Mouse (Mus musculus) C2C12 (cell line): ENCODE measurements around the gene Klk1b4.

Experiments
- CEBPB ChIP-seq: IDR thresholded peaks from one replicate; pipeline ENCODE4 v1.6.1; 2011; ENCODE audit warnings: low read depth, mild to moderate bottlenecking, control low read depth, moderate library complexity
- CTCF ChIP-seq: IDR thresholded peaks from one replicate; pipeline ENCODE4 v1.5.1; 2011; ENCODE audit not compliant: control insufficient read depth, insufficient read depth, insufficient read length
- FOSL1 ChIP-seq: IDR thresholded peaks from one replicate; pipeline ENCODE4 v1.8.0; 2011; ENCODE audit warnings: mild to moderate bottlenecking, low read length; ENCODE audit not compliant: poor library complexity, insufficient read depth, severe bottlenecking
- MYOD1 ChIP-seq: IDR thresholded peaks from one replicate; pipeline ENCODE4 v1.6.1; 2011; ENCODE audit warnings: low read depth; ENCODE audit not compliant: control insufficient read depth, insufficient read length
- MYOG ChIP-seq: IDR thresholded peaks from one replicate; pipeline ENCODE4 v1.6.1; 2011; ENCODE audit not compliant: control insufficient read depth, insufficient read length; ENCODE audit errors: extremely low read depth
- USF1 ChIP-seq: IDR thresholded peaks from one replicate; pipeline ENCODE4 v1.6.1; 2011; ENCODE audit warnings: low read depth, mild to moderate bottlenecking, control low read depth, moderate library complexity

GRCm38 (mm10) chr7:44254930-44255329 is 47.7 kb downstream of the Klk1b4 start:
- TF ChIP-seq CTCF (no peak), USF1 (no peak), MYOG (no peak), FOSL1 (no peak), CEBPB (no peak), MYOD1 (no peak)
